ENCODE assay signal across 22 mouse cellular contexts in genomic region chr1:90913231-90913630, GRCm38 (mm10). TPM values are rescaled to one million over a fixed set of nuclear protein-coding genes. Genes with fewer than 3 reads are reported as not detected.
DNase-seq lines count a peak whose midpoint lies in the region; TF ChIP-seq lines count a peak whose summit lies in the region.
"Had no signal": no experiment of that assay in that cellular context is flagged by ENCODE, and none has a peak within 500 bp of the region (broad histone marks: within the 10 kb centered on the region; RNA-seq: fewer than 3 reads in every experiment).

No protein-coding gene starts in this region.

- DNase-seq in heart, adult 11 months, result peak; percentile 54
- no peak for DNase-seq in heart, postnatal 4 days
- DNase-seq in left cerebral cortex, postnatal 4 days, result peak; percentile 53
- no peak for DNase-seq in left cerebral cortex, adult 2 months (ENCODE audit: extremely low spot score in 1 of 2, low spot score in 2 of 2)
- DNase-seq: adrenal gland, adult 2 months; adrenal gland, postnatal 10 days; adrenal gland, postnatal 25 days; cerebellum, adult 11 months; cerebellum, adult 18-20 months; cerebellum, adult 8-10 months; cerebellum, adult 9-11 months; cerebellum, postnatal 36 days; embryo, embryonic 11 days had no signal

- no peak for TF ChIP-seq CTCF in left cerebral cortex, adult 2 months (IDR thresholded peaks at IDR 0.05)

- intact Hi-C loops in left cerebral cortex, postnatal 4 days (cut with DNase I), result no loop called here
- intact Hi-C loops in left cerebral cortex, adult 2 months (cut with DNase I), result no loop called here

- H3K27ac ChIP-seq in left cerebral cortex, adult 2 months, result no peak overlapping the region
- H3K27ac ChIP-seq: embryonic facial prominence, embryonic 13.5 days; embryonic facial prominence, embryonic 15.5 days; forebrain, embryonic 10.5 days; forebrain, embryonic 12.5 days had no signal

- no peak overlapping the region for H3K4me3 ChIP-seq in left cerebral cortex, adult 2 months
- H3K4me3 ChIP-seq: embryonic facial prominence, embryonic 13.5 days; embryonic facial prominence, embryonic 15.5 days; erythroblast, embryonic 14.5 days; forebrain, embryonic 10.5 days; forebrain, embryonic 12.5 days had no signal

RNA-seq across cellular contexts. Expression of gene Mlph, which starts 1.7 kb away (rescaled TPM):
- 1 to 10 TPM; 1.0 TPM for total RNA-seq in heart, postnatal 4 days (2021)
- under 1 TPM; 0.40 to 0.79 TPM for total RNA-seq in left cerebral cortex, postnatal 4 days (2021)
- total RNA-seq in left cerebral cortex, adult 2 months (2021), result 1 to 10 TPM in 1 of 2 experiments, under 1 TPM in 1; 0.84 to 1.3 TPM
- total RNA-seq: MEL had no signal

RNA-seq across cellular contexts. Expression of gene Prlh, which starts 39.7 kb away (rescaled TPM):
- not detected for total RNA-seq in heart, postnatal 4 days (2021)
- total RNA-seq in left cerebral cortex, postnatal 4 days (2021), result not detected
- total RNA-seq in left cerebral cortex, adult 2 months (2021), result not detected
- total RNA-seq: adrenal gland, adult 2 months; adrenal gland, postnatal 10 days; adrenal gland, postnatal 25 days; adrenal gland, postnatal 4 days; common myeloid progenitor, adult 5-6 weeks; ES-E14; MEL had no signal

RNA-seq across cellular contexts. Expression of gene Rab17, which starts 56.2 kb away (rescaled TPM):
- total RNA-seq in heart, postnatal 4 days (2021), result 1 to 10 TPM; 4.3 to 5.1 TPM
- total RNA-seq in left cerebral cortex, postnatal 4 days (2021), result not detected
- under 1 TPM in 1 of 2 experiments, not detected in 1; 0.23 TPM for total RNA-seq in left cerebral cortex, adult 2 months (2021)
- total RNA-seq: adrenal gland, postnatal 25 days; MEL had no signal

Comparison
In these comparisons a context has a peak if more than half of its experiments do, and no peak if none do; other contexts are left out.
1. DNase-seq: peak in heart, adult 11 months (single experiment) and left cerebral cortex, postnatal 4 days (single experiment); none in heart, postnatal 4 days (single experiment) and left cerebral cortex, adult 2 months (0 of 2).
2. RNA of gene Rab17, which starts 56.2 kb away (total RNA-seq): 4.3 to 5.1 TPM in heart, postnatal 4 days; 0.23 TPM in left cerebral cortex, adult 2 months and not detected in left cerebral cortex, postnatal 4 days; every median in the first group is over 4 times any median in the second.